ENCODE assay signal across 16 mouse cellular contexts in genomic region chr2:91167629-91168028, GRCm38 (mm10). TPM values are rescaled to one million over a fixed set of nuclear protein-coding genes. Genes with fewer than 3 reads are reported as not detected.
"Had no signal": no experiment of that assay in that cellular context is flagged by ENCODE, and none has a peak within 500 bp of the region (broad histone marks: within the 10 kb centered on the region; RNA-seq: fewer than 3 reads in every experiment).

No protein-coding gene starts in this region.

- DNase-seq: lung, adult 2 months; lung, postnatal 4 days; midbrain, embryonic 14.5 days; right cerebral cortex, postnatal 14 days; thymus, adult 18-20 months; thymus, postnatal 14 days; thymus, postnatal 36 days had no signal

- H3K27me3 ChIP-seq: lung, embryonic 15.5 days; midbrain, embryonic 12.5 days; neural tube, embryonic 12.5 days had no signal

- ATAC-seq: lung, postnatal 0 days; midbrain, embryonic 16.5 days had no signal

- H3K27ac ChIP-seq: liver, embryonic 14.5 days; lung, embryonic 15.5 days; midbrain, embryonic 10.5 days; midbrain, embryonic 12.5 days; neural tube, embryonic 12.5 days had no signal

- H3K4me1 ChIP-seq: lung, embryonic 15.5 days; midbrain, embryonic 10.5 days; midbrain, embryonic 12.5 days; neural tube, embryonic 12.5 days had no signal

- H3K4me3 ChIP-seq: lung, embryonic 15.5 days; midbrain, embryonic 10.5 days; midbrain, embryonic 12.5 days; neural tube, embryonic 12.5 days had no signal

- H3K9ac ChIP-seq: liver, embryonic 14.5 days; lung, embryonic 15.5 days; midbrain, embryonic 12.5 days; neural tube, embryonic 12.5 days had no signal

- H3K4me2 ChIP-seq: lung, embryonic 15.5 days; midbrain, embryonic 12.5 days; neural tube, embryonic 12.5 days had no signal

- H3K9me3 ChIP-seq: lung, embryonic 15.5 days; midbrain, embryonic 10.5 days; midbrain, embryonic 12.5 days; neural tube, embryonic 12.5 days had no signal

RNA-seq across cellular contexts. Expression of gene Nr1h3, which starts 35.0 kb away (rescaled TPM):
- total RNA-seq: megakaryocyte-erythroid progenitor cell, adult 5-6 weeks had no signal

RNA-seq across cellular contexts. Expression of gene Mybpc3, which starts 49.7 kb away (rescaled TPM):
- polyA plus RNA-seq: midbrain, embryonic 14.5 days; neural tube, embryonic 14.5 days had no signal
